Mouse (Mus musculus): ENCODE measurements around the gene Mettl1.

Gene Mettl1

GRCm38 (mm10) chr10:127083915-127084306 is 42.7 kb downstream of the Mettl1 start:
- DNase-seq (ENCODE audit: extremely low spot score) = no peak

GRCm38 (mm10) chr10:127085052-127085451 is 43.8 kb downstream of the Mettl1 start:
- no peak for DNase-seq (ENCODE audit: extremely low spot score)

- no peak for DNase-seq (ENCODE audit: extremely low spot score)
Measured at GRCm38 (mm10) chr10:127085633-127086032, 44.4 kb downstream of the Mettl1 start.

GRCm38 (mm10) chr10:127090560-127091411 is 49.6 kb downstream of the Mettl1 start:
- peak; percentile 35 for DNase-seq (ENCODE audit: extremely low spot score)

- no peak for DNase-seq (ENCODE audit: extremely low spot score)
Measured at GRCm38 (mm10) chr10:127091507-127092396, 50.5 kb downstream of the Mettl1 start.

GRCm38 (mm10) chr10:127092742-127093141 is 51.5 kb downstream of the Mettl1 start:
- DNase-seq (ENCODE audit: extremely low spot score) = no peak

- no peak for DNase-seq (ENCODE audit: extremely low spot score)
Measured at GRCm38 (mm10) chr10:127094382-127094802, 53.2 kb downstream of the Mettl1 start.
